ENCODE assay signal across 8 mouse cellular contexts in genomic region chr17:46609721-46610514, GRCm38 (mm10). TPM values are rescaled to one million over a fixed set of nuclear protein-coding genes. Genes with fewer than 3 reads are reported as not detected.
DNase-seq lines count a peak whose midpoint lies in the region; TF ChIP-seq lines count a peak whose summit lies in the region.

No protein-coding gene starts in this region.

- peak overlapping the region; percentile 31; the same call in 1 of the 2 replicates for H3K4me3 ChIP-seq in embryonic facial prominence, embryonic 10.5 days
- peak overlapping the region; percentile 29; the same call in 1 of the 2 replicates for H3K4me3 ChIP-seq in kidney, adult 2 months (ENCODE audit: insufficient read depth, low read depth, low read length)

- TF ChIP-seq CTCF in kidney, adult 2 months (conservative IDR thresholded peaks at IDR 0.05; ENCODE audit: insufficient read depth, insufficient read length, low read depth, low read length): no peak

- DNase-seq in adrenal gland, postnatal 36 days: peak; percentile 23 to 48
- DNase-seq in adrenal gland, postnatal 4 days (ENCODE audit: low spot score in 2 of 2): no peak
- peak; percentile 49 for DNase-seq in embryonic facial prominence, embryonic 10.5 days (ENCODE audit: low spot score)
- peak; percentile 68 for DNase-seq in kidney, adult 2 months
- DNase-seq in lung, postnatal 10 days: peak; percentile 83
- DNase-seq in cerebellum, adult 11-12 months: no peak
- no peak for DNase-seq in frontal cortex, postnatal 14 days (ENCODE audit: low spot score in 2 of 2)
- no peak for DNase-seq in right cerebral cortex, postnatal 10 days (ENCODE audit: low spot score in 2 of 2)

- H3K36me3 ChIP-seq in embryonic facial prominence, embryonic 10.5 days (replicated peaks): peaks cover 26% of the 10 kb centered on the region
- H3K36me3 ChIP-seq in kidney, adult 2 months (ENCODE audit: control insufficient read depth, insufficient read depth, low read length): no peaks in the 10 kb centered on the region

- H3K4me1 ChIP-seq in embryonic facial prominence, embryonic 10.5 days: peaks cover 80% of the 10 kb centered on the region
- peaks cover 16% of the 10 kb centered on the region for H3K4me1 ChIP-seq in kidney, adult 2 months (ENCODE audit: control insufficient read depth, insufficient read depth, low read length)

- no peaks in the 10 kb centered on the region for H3K9me3 ChIP-seq in embryonic facial prominence, embryonic 10.5 days

- no peaks in the 10 kb centered on the region for H3K27me3 ChIP-seq in embryonic facial prominence, embryonic 10.5 days (replicated peaks; ENCODE audit: low read depth, poor library complexity, severe bottlenecking)
- no peaks in the 10 kb centered on the region for H3K27me3 ChIP-seq in kidney, adult 2 months (replicated peaks; ENCODE audit: control insufficient read depth, insufficient read depth, low read length)

- peak overlapping the region; percentile 70 for H3K27ac ChIP-seq in embryonic facial prominence, embryonic 10.5 days (replicated peaks)
- H3K27ac ChIP-seq in kidney, adult 2 months (ENCODE audit: insufficient read depth, low read depth, low read length): no peak overlapping the region; the same call in 1 of the 2 replicates

- peak; percentile 34 for TF ChIP-seq POLR2A in kidney, adult 2 months (IDR thresholded peaks at IDR 0.05; ENCODE audit: low read depth, low read length)

- WGBS in embryonic facial prominence, embryonic 10.5 days: 50% methylated on average over 15 of the region's 15 CpGs
- 22% methylated on average over 15 of the region's 15 CpGs for WGBS in kidney, adult 2 months

RNA-seq across cellular contexts. Expression of gene Ptk7, which starts 19.4 kb away (rescaled TPM):
- total RNA-seq in adrenal gland, postnatal 36 days (2021): 10 to 100 TPM in 1 of 2 experiments, 1 to 10 TPM in 1; 6.8 to 11.7 TPM
- 10 to 100 TPM; 42.2 to 54.1 TPM for total RNA-seq in adrenal gland, postnatal 4 days (2021)
- polyA plus RNA-seq in embryonic facial prominence, embryonic 10.5 days (2016; fragmentation: Nextera tagmentation; extraction: Ambion mirVana): 92.5 and 95.1 TPM in 2 replicates
- 8.1 and 9.4 TPM in 2 replicates for polyA plus RNA-seq in kidney, adult 2 months (2012; rRNA removed)

RNA-seq across cellular contexts. Expression of gene Klc4, which starts 35.9 kb away (rescaled TPM):
- total RNA-seq in adrenal gland, postnatal 36 days (2021): 10 to 100 TPM; 35.3 to 50.3 TPM
- 10 to 100 TPM; 33.5 to 34.3 TPM for total RNA-seq in adrenal gland, postnatal 4 days (2021)
- 29.0 and 32.0 TPM in 2 replicates for polyA plus RNA-seq in embryonic facial prominence, embryonic 10.5 days (2016; fragmentation: Nextera tagmentation; extraction: Ambion mirVana)
- polyA plus RNA-seq in kidney, adult 2 months (2012; rRNA removed): 60.7 and 62.8 TPM in 2 replicates

RNA-seq across cellular contexts. Expression of gene Mrpl2, which starts 36.1 kb away (rescaled TPM):
- 100 to 1,000 TPM in 1 of 2 experiments, 10 to 100 TPM in 1; 92.6 to 114 TPM for total RNA-seq in adrenal gland, postnatal 36 days (2021)
- 100 to 1,000 TPM; 109 to 135 TPM for total RNA-seq in adrenal gland, postnatal 4 days (2021)
- 124 and 142 TPM in 2 replicates for polyA plus RNA-seq in embryonic facial prominence, embryonic 10.5 days (2016; fragmentation: Nextera tagmentation; extraction: Ambion mirVana)
- 116 and 134 TPM in 2 replicates for polyA plus RNA-seq in kidney, adult 2 months (2012; rRNA removed)

RNA-seq across cellular contexts. Expression of gene Cul7, which starts 40.2 kb away (rescaled TPM):
- 10 to 100 TPM; 36.3 to 42.2 TPM for total RNA-seq in adrenal gland, postnatal 36 days (2021)
- 10 to 100 TPM; 88.3 to 97.5 TPM for total RNA-seq in adrenal gland, postnatal 4 days (2021)
- polyA plus RNA-seq in embryonic facial prominence, embryonic 10.5 days (2016; fragmentation: Nextera tagmentation; extraction: Ambion mirVana): 44.3 and 46.9 TPM in 2 replicates
- 30.2 and 34.0 TPM in 2 replicates for polyA plus RNA-seq in kidney, adult 2 months (2012; rRNA removed)

RNA-seq across cellular contexts. Expression of gene Srf, which starts 53.9 kb away (rescaled TPM):
- total RNA-seq in adrenal gland, postnatal 36 days (2021): 10 to 100 TPM; 43.1 to 46.5 TPM
- 10 to 100 TPM; 35.4 to 36.8 TPM for total RNA-seq in adrenal gland, postnatal 4 days (2021)
- polyA plus RNA-seq in embryonic facial prominence, embryonic 10.5 days (2016; fragmentation: Nextera tagmentation; extraction: Ambion mirVana): 5.6 and 7.0 TPM in 2 replicates
- polyA plus RNA-seq in kidney, adult 2 months (2012; rRNA removed): 67.0 and 86.3 TPM in 2 replicates

Comparison
In these comparisons a context has a peak if more than half of its experiments do, and no peak if none do; other contexts are left out.
1. DNase-seq: peak in adrenal gland, postnatal 36 days (2 of 2), embryonic facial prominence, embryonic 10.5 days (single experiment), kidney, adult 2 months (single experiment) and lung, postnatal 10 days (single experiment); none in adrenal gland, postnatal 4 days (0 of 2), cerebellum, adult 11-12 months (single experiment), frontal cortex, postnatal 14 days (0 of 2) and right cerebral cortex, postnatal 10 days (0 of 2).